Mouse (Mus musculus) heart, adult 2 months (tissue): ENCODE results near the gene Prickle3.

ENCODE experiments used
- EP300 ChIP-seq: fragments of 200-500 bp; IDR thresholded peaks from 2 replicates; pipeline ENCODE4 v1.6.1; 2011; ENCODE audit warnings: low read depth, low read length, control low read depth; ENCODE audit not compliant: insufficient read depth
- POLR2A ChIP-seq: fragments of 200-500 bp; IDR thresholded peaks from 2 replicates; pipeline ENCODE4 v1.6.1; 2011; ENCODE audit warnings: mild to moderate bottlenecking, low read depth, low read length, control low read depth; ENCODE audit not compliant: insufficient read depth

DNA sequence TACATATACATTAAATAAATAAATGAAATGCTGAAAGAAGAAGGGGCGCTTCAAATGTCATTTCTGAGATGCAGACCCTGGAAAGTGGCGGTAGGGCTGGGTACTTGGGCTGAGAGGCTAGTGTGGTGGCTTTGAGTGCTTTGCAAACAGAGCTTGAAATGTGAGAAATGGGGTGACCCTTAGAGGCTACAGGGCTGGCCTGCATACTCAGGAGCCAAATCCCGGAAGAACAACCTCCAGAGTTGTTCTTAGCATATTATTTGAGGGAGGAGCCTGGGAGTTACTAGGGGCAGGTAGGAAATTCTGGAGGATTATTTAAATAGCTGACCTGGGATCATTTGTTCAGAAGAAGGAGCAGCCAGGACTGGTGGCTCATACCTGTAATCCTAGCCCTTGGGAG lies 33.4 kb downstream of the Prickle3 start:
- TF ChIP-seq EP300 (no peak), POLR2A (no peak)
